Mouse (Mus musculus) neural tube, embryonic 14.5 days (tissue): ENCODE measurements around the gene Slc37a2. TPM values are rescaled to one million over a fixed set of nuclear protein-coding genes. Genes with fewer than 3 reads are reported as not detected.

ENCODE experiments used
- polyA plus RNA-seq: library from polyadenylated mRNA; unstranded; fragments of >200 nt; fragmentation: Nextera tagmentation; extraction: Ambion mirVana; gene quantifications from 2 replicates; pipeline ENCODE4 v1.2.1, GENCODE M21; 2014

The Slc37a2 gene
- polyA plus RNA-seq, 1 experiment from 2014 or later = 0.91 TPM

Other genes with a start within 250 kb of the Slc37a2 start
- 33.4 and 39.0 TPM in 2 replicates for gene Pknox2, start 108.3 kb downstream of the Slc37a2 start, polyA plus RNA-seq
- gene Tmem218, start 47.5 kb downstream of the Slc37a2 start, polyA plus RNA-seq = 9.6 and 10.8 TPM in 2 replicates
- 7.4 and 8.7 TPM in 2 replicates for gene Ccdc15, start 92.7 kb upstream of the Slc37a2 start, polyA plus RNA-seq
- 10.5 and 20.8 TPM in 2 replicates for gene Hepacam, start 111.6 kb upstream of the Slc37a2 start, polyA plus RNA-seq
- gene Robo4, start 146.2 kb upstream of the Slc37a2 start, polyA plus RNA-seq = 2.4 and 3.7 TPM in 2 replicates
- gene Robo3, start 177.5 kb upstream of the Slc37a2 start, polyA plus RNA-seq = 13.6 and 25.1 TPM in 2 replicates
- gene Msantd2, start 233.6 kb upstream of the Slc37a2 start, polyA plus RNA-seq = 36.2 and 39.5 TPM in 2 replicates